Mouse (Mus musculus) thymus, postnatal 4 days (tissue): ENCODE measurements around the gene Ascc3.
A peak's percentile ranks its signal among the peaks of the same experiment; 100 is the strongest.

Source experiments
- DNase-seq: peaks from one replicate; pipeline ENCODE4 v3.0.0; 2021

Ascc3 gene

DNA sequence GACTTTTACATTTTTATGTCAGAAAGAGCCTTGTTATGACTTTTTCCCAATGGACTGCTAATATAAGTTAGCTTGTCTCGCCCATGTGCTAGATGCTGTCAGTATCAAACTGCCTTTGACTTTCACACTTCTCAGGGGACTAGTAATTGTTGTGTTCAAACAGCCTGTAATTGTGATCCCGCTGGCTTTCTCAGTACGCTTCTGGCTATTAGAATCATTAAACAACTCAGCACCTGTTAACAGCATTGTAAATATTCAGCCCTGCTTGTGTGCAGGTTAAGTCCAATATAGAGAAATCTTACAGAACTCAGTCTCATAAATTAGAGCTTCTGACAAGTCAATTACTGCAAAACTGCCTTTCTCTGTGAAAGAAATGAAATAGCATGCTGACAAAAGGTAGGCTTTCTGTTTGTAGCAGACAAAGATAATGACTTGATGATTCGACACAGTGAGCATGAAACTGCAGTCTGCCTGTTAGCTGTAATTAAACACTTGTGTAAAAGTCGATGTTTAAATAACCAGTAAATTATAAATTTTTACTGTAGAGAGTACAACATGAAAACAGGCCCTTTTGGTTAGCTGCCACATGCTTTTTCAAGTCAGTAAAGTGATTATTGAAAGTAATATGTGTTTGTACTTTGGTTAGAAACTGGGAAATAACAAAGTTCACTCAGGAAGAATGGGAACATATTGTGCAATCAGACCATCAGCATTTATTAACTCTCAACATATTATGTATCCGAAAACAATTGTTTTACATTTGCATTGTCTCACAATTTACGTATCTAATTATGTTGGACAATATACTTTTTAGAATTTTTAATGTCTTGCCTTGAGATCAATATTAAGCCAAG lies 171.2 kb downstream of the Ascc3 start:
- DNase-seq = no peak

DNA sequence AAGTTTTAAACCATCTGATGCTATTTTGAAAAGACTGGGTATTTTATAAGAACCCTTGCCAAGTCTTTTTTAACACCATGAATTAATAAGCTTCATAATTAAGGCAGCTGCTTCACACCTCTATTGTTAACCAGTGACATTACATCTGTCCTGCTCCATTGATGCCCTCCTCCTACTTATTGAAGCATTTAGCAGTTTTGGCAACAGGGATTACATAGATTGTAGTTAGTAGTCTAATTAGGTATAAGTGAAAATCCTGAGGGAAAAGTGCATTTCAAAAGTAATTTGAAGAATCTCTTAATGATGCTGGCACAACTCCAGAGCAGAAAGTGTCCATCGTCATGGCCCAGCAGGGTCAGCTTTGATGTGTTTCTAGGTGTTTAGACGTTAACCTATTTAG lies 180.3 kb downstream of the Ascc3 start:
- DNase-seq = no peak

DNA sequence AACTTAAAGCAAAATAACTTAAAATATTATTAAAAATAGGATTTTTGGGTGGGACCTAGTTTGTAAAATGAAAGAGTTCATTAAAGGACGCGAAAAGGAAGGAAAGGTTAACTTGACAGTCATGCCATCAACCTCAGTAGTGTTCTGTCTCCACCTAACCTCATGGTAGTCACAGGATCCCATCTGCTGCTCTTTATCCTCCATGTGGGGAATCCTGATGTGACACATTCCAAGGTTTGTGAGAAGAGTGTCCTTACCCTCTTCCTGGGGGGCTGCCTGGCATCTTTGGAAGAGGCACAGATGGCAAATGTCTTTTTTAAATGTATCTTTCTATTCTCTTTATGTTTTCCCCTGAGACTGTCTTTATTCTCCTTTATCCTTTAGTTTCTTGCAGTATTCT lies 181.4 kb downstream of the Ascc3 start:
- no peak for DNase-seq

DNA sequence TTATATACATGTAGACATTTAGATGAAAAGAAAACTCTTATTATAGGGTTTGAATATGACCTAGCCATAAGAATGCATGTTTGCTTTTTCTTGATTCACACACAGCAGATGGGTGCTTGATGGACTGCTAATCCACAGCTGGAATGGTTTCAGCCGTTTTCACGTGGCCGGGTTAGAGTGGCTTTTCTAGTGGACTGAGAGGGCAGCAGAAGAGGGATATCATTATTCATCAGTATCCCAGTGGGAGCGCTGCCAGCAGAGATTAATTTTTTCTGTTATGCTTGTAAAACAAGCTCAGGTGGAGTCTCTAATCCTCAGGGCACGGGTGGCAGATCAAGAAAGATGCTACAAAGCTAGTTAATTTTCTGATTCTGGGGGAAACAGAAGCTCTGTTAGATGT lies 200.4 kb downstream of the Ascc3 start:
- no peak for DNase-seq

DNA sequence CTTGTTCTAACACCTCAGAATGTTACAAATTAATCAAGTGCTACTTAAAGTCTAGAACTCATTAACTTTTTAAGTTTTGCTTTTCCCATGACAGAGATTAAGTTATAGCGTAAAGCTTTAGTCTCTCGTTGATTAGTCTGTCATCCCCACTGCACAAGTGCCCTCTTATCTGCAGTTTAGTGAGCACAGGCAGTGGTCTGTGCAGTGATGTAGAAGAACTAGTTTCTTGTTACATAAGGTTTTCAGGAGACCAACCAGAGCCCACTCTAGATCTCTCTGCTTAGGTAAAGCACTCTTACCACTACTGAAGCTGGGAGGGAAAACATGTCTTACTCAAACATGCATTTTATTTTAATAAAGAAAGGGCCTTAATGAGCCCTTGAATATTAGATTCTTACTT lies 209.1 kb downstream of the Ascc3 start:
- DNase-seq = no peak

DNA sequence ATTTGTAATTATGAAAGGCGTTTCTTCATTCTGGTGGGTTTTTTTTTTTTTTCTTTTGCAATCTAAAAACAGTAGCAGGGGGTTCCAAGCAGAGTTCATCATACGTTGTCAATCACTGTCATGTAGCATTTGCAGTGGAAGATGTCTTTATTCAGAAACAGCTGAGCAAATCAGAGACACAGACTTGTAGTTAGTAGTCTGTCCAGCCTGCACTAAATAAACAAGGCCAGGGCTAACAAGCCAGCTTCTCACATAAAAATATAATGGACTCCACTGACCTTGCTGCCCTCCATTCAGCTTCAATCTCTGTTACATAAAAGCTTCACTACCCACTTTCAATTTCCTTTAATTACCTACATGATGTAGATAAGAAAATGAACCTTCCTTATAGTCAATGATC lies 209.9 kb downstream of the Ascc3 start:
- DNase-seq = no peak

DNA sequence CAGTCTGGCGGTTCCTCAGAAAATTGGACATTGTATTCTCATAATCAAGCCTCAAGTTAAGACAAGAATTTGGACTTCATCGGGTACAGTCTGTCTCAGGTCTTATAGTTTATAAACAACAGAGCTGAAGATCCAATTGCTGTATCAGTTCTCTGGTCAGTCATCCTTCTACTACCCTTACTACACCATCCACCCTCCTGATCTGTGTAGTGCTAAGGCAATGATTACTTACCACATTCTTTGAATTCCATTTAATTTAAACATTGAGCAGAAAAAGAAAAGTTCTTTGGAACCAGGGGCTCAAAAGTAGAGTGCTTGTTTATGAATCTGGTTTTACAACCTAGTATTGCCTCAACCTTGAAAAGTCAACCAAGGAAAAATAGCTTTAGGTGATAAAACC lies 213.7 kb downstream of the Ascc3 start:
- no peak for DNase-seq

DNA sequence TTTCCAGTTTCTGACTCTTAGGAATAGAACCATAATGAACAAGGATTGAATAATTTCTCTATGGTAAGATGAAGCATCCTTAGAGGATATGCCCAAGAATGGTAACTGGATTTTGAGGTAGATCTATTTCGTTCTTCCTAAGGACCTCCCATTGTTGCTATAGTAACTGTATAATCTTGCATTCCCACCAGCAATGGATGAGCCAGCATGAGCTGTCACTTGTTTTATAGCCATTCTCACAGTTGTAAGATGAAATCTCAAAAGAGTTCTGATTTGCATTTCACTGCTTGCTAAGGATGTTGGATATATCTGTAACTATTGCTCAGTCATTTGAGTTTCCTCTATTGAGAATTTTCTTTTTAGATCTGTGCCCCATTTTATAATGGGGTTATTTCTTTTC lies 229.9 kb downstream of the Ascc3 start:
- DNase-seq = no peak

DNA sequence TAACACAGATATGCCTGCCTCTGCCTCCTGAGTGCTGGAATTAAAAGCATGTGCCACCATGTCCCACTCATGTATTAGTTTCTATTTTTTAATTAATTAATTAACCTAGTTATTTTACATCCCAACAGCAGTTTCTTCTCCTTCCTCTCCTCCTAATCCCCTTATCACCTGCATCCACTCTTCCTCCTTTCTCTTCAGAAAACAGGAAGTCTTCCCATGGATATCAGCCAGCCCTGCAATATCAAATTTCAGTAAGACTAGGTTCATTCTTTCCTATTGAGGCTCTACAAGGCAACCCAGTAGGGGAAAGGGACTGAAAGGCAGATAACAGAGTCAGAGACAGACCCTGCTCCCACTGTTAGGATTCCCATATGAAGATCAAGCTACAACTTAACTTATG lies 234.4 kb downstream of the Ascc3 start:
- DNase-seq = no peak

DNA sequence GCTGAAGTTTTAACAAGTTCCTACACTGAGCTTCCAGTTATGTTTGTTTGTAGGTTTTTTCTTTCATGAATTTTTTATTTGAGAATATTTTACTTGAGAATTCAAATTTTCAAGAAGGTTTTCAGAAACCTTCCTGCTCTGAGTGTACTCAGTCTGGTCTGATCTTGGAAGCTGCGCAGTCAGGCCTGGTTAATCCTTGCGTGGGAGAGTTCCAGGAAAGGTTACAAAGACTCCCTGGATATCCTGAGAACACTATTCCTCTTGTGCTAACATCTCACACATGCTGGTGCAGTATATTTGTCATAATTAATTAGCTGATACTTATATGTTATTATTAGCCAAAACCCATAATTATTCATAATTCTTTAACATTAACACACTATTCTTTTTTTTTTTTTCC lies 242.1 kb downstream of the Ascc3 start:
- no peak for DNase-seq

DNA sequence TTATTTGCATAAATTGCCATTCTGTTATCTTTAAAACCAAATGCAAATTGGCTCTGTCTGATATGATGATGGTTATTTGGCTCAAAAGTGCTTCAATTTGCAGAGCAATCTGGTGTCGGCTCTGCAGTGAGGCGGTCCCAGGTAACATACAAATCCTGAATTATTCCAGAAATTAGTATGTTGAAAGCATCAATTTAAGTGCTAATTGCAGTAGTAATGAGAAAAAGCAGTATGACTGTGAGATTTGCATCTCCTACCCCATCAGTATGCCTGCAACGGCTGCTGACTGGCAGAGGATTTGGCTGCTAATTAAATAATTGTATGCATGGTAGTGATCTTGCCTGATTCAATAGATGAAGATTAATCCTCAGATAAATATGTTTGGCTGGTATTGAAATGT lies 250.9 kb downstream of the Ascc3 start:
- DNase-seq = no peak

DNA sequence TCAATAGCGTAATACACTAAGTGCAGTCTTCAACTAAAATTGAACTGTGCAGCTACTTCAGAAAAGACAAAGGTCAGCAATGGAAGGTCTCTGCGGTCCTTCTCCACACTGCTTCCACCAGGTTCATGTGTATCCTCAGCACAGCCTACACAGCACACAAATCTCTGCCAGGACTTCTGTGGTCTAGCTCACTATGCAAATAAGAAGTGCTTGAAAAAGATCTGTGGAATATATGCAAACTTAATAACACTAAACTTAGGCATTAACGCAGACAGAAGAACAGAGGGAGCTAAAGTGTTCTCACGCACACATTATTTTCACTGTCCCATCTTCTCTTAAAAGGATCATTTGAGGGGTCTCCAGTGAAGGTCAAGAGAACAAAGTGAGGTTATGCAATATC lies 275.7 kb downstream of the Ascc3 start:
- DNase-seq = no peak

DNA sequence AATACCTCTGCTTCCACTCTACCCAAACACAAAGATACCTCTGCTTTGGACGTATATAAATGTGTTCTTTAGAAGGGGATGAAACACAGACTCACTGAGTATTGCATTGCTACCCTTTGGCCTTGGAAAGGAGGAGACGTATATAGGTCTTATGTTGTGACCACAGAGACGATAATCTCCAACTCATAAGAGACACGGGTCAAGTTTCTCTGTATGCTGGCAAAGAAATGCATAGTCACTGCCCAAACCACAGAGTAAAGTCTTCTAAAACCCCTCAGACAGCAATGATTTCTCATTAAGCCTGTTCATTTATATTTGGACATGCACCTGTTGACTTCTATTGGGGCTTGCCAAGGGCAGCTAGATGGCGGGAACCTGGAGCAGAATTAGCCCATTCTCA lies 284.5 kb downstream of the Ascc3 start:
- DNase-seq = no peak

DNA sequence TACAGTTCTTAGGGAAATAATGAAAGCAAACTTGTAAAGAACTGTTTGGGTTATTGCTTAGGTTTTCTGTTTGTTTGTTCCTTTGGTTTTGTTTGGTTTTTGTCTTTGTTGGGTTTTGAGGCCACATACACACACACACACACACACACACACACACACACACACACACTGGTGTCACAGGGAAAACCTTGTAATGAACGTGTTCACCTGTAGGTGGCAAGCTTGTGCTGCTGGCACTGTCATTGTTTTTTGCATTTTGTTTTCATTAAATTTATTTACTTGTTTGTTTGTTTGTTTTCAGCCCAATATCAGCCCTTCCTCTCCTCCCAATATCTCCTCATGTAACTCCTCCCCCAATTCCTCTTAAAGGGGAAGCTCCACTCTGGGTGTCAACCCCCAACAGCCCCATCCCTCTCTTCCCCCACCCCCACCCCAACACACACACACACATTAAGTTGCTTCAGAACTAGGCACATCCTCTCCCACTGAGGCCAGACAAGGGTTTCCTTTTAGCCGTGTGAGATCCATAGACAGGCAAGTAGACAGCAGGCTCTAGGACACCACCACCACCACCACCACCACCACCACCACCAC lies 289.1 kb downstream of the Ascc3 start:
- no peak for DNase-seq

DNA sequence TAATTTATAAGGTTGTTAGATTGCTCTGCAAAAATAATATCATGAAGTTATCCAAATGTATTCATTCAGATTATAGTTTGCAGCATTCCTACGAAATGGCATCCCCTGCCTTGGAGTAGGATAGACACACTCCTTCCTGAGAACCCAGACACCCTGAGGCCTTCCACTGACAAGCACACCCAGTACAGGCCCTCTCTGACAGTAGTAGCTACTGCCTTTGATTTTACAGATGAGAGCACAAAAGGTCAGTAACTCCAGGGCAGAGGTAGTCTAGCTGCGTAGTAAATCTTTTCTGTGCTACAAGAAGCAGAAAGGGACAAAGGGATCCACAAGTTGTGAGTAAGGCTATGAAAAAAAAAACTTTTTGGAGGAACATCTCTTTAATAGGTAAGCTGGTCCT lies 289.9 kb downstream of the Ascc3 start:
- DNase-seq = no peak

DNA sequence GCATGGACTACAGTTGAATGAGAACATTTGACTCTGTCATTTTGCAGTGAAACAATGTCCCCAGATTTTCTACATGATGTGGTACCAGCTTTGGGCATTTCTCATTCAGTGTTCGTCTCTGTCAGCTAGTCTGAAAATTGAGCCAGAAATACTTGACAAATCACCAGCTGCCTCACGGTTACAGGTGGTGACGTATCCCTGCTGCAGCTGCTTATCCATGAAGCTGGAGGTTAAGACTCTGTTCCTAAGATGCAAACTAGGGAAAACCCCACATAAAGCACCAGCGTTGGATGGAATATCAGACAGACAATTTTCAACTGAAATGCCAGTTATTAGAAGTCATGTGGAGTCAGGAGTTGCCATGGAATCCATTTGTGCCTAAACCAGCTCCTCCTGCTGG lies 293.8 kb downstream of the Ascc3 start:
- DNase-seq = no peak

DNA sequence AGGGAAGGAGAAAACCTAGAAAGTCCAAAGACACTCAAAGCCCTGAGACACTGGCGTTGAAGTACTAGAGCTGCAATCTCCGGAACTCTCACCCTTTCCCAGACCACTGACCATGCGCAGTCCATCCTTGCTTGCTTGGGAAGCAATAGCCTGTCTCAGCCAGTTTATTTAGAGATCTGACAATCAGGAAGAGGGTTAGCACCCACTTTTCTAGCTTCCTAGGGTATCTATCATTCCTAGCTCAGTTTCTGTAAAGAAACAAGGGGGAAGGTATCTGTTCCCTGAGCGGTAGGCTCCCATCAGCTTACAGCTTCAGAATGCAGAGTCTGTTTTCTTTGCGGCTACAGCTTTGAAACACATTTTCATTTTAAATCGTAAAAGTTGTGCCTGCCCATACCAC lies 298.2 kb downstream of the Ascc3 start:
- DNase-seq = no peak

DNA sequence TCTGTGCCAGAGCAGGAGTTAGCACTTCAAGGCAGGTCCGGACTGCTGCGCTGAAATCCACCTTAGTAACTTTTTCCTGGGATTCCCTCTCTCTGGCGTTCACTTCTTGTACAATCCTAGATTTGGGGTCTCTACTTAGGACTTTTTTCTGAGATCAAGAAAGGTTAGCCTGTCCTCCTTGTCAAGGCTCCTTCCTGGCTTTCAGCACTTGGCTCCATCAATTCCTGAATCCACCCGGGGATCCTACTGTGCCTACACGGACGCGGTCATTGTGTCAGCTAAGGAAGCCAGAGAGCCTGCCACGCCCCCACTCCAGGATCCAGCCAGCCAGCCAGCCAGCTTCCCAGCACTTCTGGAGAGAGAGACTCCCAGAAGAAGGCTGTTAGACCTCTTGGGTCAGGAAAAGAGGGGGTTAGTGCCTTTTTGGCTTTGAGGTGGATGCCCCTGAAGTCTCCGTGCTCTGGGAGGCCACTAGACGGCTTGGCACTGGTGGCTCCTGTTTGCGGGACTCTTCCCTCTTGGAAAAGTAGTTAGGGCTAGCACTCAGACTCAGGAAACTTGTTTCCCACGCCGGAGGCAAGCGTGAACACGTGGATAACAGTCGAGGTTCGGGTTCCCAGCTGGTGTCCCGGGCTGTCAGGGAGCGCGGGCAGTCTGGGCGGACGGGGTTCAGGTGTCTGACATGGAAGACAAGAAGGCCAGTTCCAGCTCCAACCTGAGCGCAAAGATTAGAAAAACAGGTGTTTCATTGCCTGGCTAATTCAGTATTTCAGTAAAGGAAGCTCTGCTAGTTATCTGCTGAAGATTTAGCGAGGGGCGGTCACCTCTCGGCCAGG lies 299.6 kb downstream of the Ascc3 start:
- DNase-seq = no peak

DNA sequence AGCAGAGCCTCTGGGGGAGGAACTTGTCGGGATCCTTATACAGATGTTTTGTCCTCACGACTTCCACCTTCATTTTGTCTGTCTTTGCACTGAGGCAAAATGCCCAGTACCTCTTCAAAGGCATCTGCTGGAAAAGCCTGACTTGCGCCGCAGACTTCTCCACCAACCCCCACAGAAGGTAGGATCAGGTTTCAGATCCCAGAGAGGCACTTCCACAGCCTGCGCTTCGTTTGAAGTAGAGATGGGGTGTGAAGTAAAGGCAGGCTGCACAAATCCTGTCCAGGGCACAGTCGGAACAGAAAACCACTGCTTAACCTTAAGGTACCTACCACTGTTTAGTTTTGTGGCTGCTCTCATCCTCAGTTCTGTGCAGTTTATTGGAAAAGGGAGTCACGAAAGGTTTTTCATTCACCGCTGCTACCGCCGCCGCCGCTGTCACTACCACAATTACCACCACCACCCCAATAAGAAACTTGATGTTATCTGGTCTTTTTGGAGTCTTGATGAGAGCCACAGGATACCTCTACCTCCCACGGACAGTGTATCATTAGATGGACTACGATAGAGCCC lies 300.4 kb downstream of the Ascc3 start:
- DNase-seq = no peak

DNA sequence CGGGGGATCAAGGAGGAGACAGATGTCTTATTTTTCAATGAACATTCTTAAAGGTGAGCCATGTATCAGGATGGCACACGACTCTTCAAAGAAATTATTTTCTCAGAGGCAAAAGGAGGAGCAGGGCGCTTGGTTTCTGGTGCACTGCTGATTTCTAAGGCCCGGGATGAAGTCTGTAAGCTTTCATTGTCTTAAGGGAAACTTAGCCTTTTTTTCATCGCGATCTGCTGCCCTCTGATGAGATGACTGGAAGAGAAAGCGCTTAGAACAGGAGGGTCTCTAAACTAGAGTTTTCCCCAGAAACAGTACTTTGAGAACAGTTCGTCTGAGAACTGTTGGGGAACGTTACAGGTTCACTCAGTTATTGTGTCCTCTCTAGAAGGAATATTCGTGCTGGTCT lies 301.1 kb downstream of the Ascc3 start:
- no peak for DNase-seq

DNA sequence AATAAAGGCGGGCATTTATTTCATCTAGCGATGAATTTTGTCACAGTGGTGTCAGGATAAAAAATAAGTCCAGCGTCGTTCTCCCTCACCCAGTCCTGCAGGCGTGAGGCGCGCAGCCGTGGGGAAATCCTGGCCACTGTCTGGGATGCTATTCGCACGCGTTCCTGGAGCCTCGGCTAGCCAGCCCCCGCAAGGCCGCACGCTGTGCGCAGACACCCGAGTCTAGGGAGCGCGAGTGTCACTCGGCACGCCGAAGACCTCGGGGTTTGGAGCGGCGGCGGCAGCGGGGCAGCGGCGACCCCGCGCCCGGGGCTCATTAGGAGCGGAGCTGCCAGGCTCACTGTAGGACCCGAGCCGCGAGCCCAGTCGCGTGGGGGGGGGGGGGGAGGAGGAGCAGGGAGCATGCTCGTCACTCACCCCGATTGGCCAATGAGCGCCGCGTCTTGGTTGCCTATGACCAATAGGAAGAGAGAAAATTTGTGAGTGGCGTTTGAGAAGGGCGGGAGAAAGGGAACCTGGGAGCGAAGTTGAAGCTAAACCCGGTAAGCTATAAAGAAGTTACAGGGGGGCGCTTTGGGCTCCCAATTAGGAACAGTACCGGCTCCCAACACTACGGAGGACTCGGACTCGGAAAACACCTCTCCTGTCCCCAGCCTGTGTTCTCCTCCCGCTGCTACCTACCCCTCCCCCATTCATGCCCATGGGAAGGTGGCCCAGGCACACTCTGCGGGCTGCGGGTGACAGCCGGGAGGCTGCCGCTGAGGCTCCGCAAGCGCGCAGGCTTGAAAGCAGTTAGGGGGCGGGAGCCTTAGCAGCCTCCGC lies 301.9 kb downstream of the Ascc3 start, which contains the start of gene Sim1:
Sim1 (plus strand) TSS at position 585 of the 822 bp plus-strand sequence.
- peak; percentile 54 for DNase-seq

DNA sequence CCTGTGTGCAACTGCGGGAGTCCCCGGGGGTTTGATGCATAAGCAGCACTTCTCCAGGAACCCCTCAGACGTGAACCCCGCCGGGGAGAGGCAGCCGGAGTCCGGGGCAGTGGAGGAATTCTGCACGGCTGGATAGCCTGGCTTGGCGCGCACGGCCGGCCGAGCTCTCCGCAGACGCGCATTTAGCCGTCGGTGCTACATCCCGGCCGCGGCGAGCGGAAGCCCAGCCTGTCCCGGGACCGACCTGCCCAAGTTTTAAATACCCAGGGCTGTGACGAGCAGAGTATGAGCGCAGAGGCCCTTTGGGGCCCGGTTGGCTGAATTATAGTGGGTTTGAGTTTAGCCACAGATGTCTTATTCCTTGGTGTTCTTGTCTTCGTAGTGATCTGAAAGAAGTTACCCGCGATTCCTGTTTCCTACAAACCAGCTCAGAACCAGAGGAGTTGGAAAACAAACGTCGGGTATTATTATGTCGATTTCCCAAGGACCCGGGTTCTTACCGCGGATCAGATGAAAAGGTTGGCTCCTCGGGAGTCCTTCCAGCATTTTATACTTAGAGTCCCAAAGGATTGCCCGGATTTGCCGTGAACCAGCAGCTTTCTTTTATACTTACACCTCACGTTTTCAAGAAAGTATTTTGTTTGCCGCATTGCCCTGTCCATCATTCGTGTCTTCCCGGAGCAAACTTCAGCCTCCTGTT lies 302.8 kb downstream of the Ascc3 start:
- DNase-seq = peak; percentile 34
